Mouse (Mus musculus) C2C12 (cell line): ENCODE results near the gene Dusp9. TPM values are rescaled to one million over a fixed set of nuclear protein-coding genes. Genes with fewer than 3 reads are reported as not detected.

Experiments
- H3K27me3 ChIP-seq: one replicate; pipeline ENCODE4 v1.6.1; 2011; ENCODE audit not compliant: control insufficient read depth, insufficient read depth, insufficient read length
- H3K36me3 ChIP-seq: one replicate; pipeline ENCODE4 v1.6.1; 2011; ENCODE audit not compliant: control insufficient read depth, insufficient read depth
- H3K4me3 ChIP-seq: one replicate; pipeline ENCODE4 v1.5.1; 2011; ENCODE audit warnings: mild to moderate bottlenecking, control low read depth; ENCODE audit not compliant: poor library complexity, insufficient read depth, severe bottlenecking
- H3K79me2 ChIP-seq: one replicate; pipeline ENCODE4 v1.6.1; 2011; ENCODE audit not compliant: control insufficient read depth, insufficient read depth
- H3K79me3 ChIP-seq: one replicate; pipeline ENCODE4 v1.6.1; 2011; ENCODE audit warnings: low read depth, control low read depth
- H3ac ChIP-seq: one replicate; pipeline ENCODE3; 2011; ENCODE audit warnings: low read depth; ENCODE audit not compliant: control insufficient read depth, insufficient read length
- CEBPB ChIP-seq: IDR thresholded peaks from one replicate; pipeline ENCODE4 v1.6.1; 2011; ENCODE audit warnings: low read depth, mild to moderate bottlenecking, control low read depth, moderate library complexity
- CTCF ChIP-seq: IDR thresholded peaks from one replicate; pipeline ENCODE4 v1.5.1; 2011; ENCODE audit not compliant: control insufficient read depth, insufficient read depth, insufficient read length
- FOSL1 ChIP-seq: IDR thresholded peaks from one replicate; pipeline ENCODE4 v1.8.0; 2011; ENCODE audit warnings: mild to moderate bottlenecking, low read length; ENCODE audit not compliant: poor library complexity, insufficient read depth, severe bottlenecking
- MAX ChIP-seq: IDR thresholded peaks from one replicate; pipeline ENCODE4 v1.6.1; 2011; ENCODE audit warnings: mild to moderate bottlenecking, control low read depth
- MYOD1 ChIP-seq: IDR thresholded peaks from one replicate; pipeline ENCODE4 v1.6.1; 2011; ENCODE audit warnings: low read depth; ENCODE audit not compliant: control insufficient read depth, insufficient read length
- MYOG ChIP-seq: IDR thresholded peaks from one replicate; pipeline ENCODE4 v1.6.1; 2011; ENCODE audit not compliant: control insufficient read depth, insufficient read length; ENCODE audit errors: extremely low read depth
- USF1 ChIP-seq: IDR thresholded peaks from one replicate; pipeline ENCODE4 v1.6.1; 2011; ENCODE audit warnings: low read depth, mild to moderate bottlenecking, control low read depth, moderate library complexity
- polyA plus RNA-seq: library from polyadenylated mRNA; unstranded; fragments of >200 nt; fragmentation: generic; extraction: Trizol; gene quantifications from one replicate; pipeline ENCODE4 v1.2.1, GENCODE M21; 2012; ENCODE audit warnings: missing spikeins

The Dusp9 gene
- polyA plus RNA-seq, 1 experiment = 22.3 TPM

DNA sequence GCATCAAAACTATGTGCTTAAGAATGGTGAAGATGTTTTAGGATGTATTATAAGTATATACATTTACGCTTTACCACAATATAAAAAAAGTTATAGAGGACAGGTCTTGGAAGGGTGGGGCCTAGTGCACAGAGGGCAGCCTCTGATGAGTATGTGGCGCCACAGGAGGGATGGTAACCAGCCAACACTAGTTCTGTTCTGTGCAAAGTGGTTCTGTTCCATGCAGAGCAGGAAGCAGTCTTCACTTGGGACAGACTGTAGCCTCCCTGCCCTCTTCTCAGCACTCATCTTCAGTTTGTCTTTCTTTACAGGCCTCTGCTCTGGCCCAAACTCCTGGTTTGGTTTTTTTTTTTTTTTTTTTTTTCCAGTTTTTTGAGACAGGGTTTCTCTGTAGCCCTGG, 44.9 kb downstream of the Dusp9 start:
- no peak for TF ChIP-seq CEBPB
- no peak for TF ChIP-seq CTCF
- no peak for TF ChIP-seq USF1
- no peaks in the 10 kb centered on the region for H3K79me2 ChIP-seq
- peaks cover 14% of the 10 kb centered on the region for H3K36me3 ChIP-seq
- no peak overlapping the region for H3ac ChIP-seq
- H3K27me3 ChIP-seq = no peaks in the 10 kb centered on the region
- no peaks in the 10 kb centered on the region for H3K79me3 ChIP-seq
- no peak overlapping the region for H3K4me3 ChIP-seq

DNA sequence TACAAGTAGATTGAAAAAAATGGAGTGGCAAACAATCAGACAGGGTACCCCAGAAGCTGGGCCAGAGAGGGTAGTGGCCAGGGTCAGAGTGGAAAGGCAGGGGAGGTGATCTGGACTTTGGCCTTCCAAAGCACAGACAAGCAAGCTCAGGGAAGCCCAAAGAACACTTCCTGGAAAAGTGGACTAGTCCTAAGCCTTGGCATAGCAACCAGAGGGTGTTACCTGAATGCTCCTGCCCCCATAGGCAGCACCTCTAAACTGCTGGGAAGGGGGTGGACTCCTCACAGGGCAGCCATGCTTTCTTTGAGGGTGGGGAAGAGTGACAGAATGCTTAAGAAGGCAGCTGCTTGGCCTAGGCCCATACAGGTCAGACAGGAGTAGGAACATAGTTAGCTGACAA, 45.8 kb downstream of the Dusp9 start:
- TF ChIP-seq MAX (no peak), CEBPB (no peak)
- Histone ChIP-seq H3K36me3 (peaks cover 13% of the 10 kb centered on the region), H3ac (no peak overlapping the region), H3K79me2 (no peaks in the 10 kb centered on the region), H3K79me3 (no peaks in the 10 kb centered on the region), H3K4me3 (no peak overlapping the region), H3K27me3 (no peaks in the 10 kb centered on the region)

DNA sequence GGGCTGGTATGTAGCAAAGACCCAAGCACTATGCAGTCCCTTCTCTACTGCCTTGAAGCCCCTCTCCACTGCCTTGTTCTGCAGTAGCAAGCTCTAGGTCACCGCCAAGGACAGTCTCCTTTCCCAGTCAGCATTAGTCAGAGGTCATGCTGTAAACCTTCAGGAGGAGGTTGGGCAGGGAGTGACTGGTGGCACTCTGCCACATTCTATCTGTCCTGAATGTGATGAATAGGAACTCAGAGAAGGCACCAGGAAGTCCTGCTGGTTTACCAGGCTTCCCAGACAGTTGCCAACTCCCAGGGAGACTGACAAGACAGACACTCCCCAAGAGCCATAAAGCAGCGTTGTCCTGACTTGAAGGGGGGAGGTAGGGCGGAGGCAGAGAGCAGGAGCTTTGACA, 46.4 kb downstream of the Dusp9 start:
- no peak overlapping the region for H3ac ChIP-seq
- H3K4me3 ChIP-seq = no peak overlapping the region
- H3K36me3 ChIP-seq = peaks cover 13% of the 10 kb centered on the region
- no peaks in the 10 kb centered on the region for H3K79me2 ChIP-seq
- H3K27me3 ChIP-seq = no peaks in the 10 kb centered on the region
- TF ChIP-seq MYOG = no peak
- no peak for TF ChIP-seq FOSL1
- TF ChIP-seq MAX = no peak
- no peak for TF ChIP-seq CEBPB
- no peak for TF ChIP-seq USF1
- no peak for TF ChIP-seq MYOD1
- no peak for TF ChIP-seq CTCF
- no peaks in the 10 kb centered on the region for H3K79me3 ChIP-seq

DNA sequence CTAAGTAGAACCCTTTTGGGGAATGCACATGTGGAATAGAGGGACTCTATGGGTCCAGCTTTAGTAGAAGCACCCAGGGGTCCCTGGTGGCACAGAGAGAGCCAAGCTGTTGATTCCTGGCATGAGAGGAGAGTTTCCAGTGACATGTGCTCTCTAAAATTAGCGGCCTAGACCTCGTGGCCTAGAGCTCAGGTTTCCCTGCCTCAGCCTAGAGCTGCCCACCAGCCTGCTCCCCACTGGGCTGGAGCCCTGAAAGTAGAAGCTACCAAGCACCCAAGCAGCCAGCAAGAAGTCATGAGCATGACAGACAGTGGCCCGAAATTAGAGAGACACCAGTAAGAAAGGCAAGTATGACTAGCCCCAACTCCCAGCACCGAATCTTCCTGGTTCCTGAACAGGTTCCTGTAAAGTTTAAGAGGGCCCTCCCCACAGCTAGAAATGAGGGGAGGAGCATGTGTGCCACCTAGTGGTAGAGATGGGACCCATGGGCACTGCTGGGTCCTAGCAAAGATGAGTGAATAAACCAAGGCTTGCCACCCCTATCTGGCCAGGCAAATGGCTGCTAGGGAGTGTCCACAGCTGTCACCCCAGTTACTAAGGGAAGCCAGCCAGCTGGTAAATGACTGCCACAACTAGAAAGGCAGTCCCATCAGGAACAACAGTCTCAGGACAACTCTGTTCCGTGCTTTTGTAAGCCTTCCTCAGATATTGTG, 51.9 kb downstream of the Dusp9 start:
- no peaks in the 10 kb centered on the region for H3K79me2 ChIP-seq
- peaks cover 8% of the 10 kb centered on the region for H3K36me3 ChIP-seq
- H3K27me3 ChIP-seq = no peaks in the 10 kb centered on the region
- TF ChIP-seq CTCF (peak; percentile 12), MYOD1 (no peak)
- no peak overlapping the region for H3K4me3 ChIP-seq
- H3ac ChIP-seq = no peak overlapping the region
- H3K79me3 ChIP-seq = no peaks in the 10 kb centered on the region

Other genes starting within 250 kb of the Dusp9 start
- not detected for gene Gm18336, start 240.7 kb upstream of the Dusp9 start, polyA plus RNA-seq
- 0.02 TPM for gene Zfp92, start 228.3 kb upstream of the Dusp9 start, polyA plus RNA-seq
- gene Trex2, start 204.1 kb upstream of the Dusp9 start, polyA plus RNA-seq = not detected
- gene Haus7, start 180.4 kb upstream of the Dusp9 start, polyA plus RNA-seq = 42.6 TPM
- gene Bgn, start 155.8 kb upstream of the Dusp9 start, polyA plus RNA-seq = 731 TPM
- not detected for gene Atp2b3, start 136.3 kb upstream of the Dusp9 start, polyA plus RNA-seq
- gene Pnck, start 20.7 kb downstream of the Dusp9 start, polyA plus RNA-seq = 0.06 TPM
- gene Slc6a8, start 33.7 kb downstream of the Dusp9 start, polyA plus RNA-seq = 62.8 TPM
- gene Bcap31, start 76.8 kb downstream of the Dusp9 start, polyA plus RNA-seq = 185 TPM
- 7.6 TPM for gene Abcd1, start 77.2 kb downstream of the Dusp9 start, polyA plus RNA-seq
- 0.02 TPM for gene Plxnb3, start 117.7 kb downstream of the Dusp9 start, polyA plus RNA-seq
- gene Srpk3, start 135.0 kb downstream of the Dusp9 start, polyA plus RNA-seq = 0.09 TPM
- 141 TPM for gene Idh3g, start 147.5 kb downstream of the Dusp9 start, polyA plus RNA-seq
- gene Ssr4, start 147.6 kb downstream of the Dusp9 start, polyA plus RNA-seq = 260 TPM
- 0.18 TPM for gene Pdzd4, start 185.6 kb downstream of the Dusp9 start, polyA plus RNA-seq